Mouse (Mus musculus): ENCODE results near the gene Gm21973. TPM values are rescaled to one million over a fixed set of nuclear protein-coding genes. Genes with fewer than 3 reads are reported as not detected.

Gm21973 gene
- not detected in 2 replicates for polyA plus RNA-seq (2012; ENCODE audit: low replicate concordance)

DNA sequence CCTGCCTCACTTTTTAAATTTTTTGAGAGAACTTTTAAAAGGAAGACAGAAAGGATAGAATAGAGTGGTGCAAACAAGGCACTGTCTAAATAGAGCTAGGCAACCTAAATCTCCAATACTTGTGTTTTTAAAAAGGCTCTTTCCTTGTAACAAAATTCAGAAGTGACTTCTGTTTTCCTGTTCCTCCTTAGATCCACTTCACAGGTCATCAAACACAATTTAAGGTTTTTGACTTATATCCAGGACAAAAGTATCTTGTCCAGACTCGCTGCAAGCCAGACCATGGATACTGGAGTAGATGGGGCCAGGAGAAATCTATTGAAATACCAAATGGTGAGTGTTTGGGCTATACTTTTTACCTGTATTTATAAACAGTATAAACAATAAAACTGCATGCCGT is at the start of gene Gm21973:
Gene Gm21973, plus strand, starts transcription at position 301 of the 400 bp plus-strand sequence.

GRCm38 (mm10) chr15:10358039-10358948 is 33.1 kb downstream of the Gm21973 start, which contains the start of gene Agxt2:
Gene Agxt2 (plus strand): TSS chr15:10358532.

Other genes starting within 250 kb of the Gm21973 start
- 0.06 TPM in 1 of 2 replicates, not detected in the other for gene Prlr, start 148.1 kb upstream of the Gm21973 start, polyA plus RNA-seq (2012; ENCODE audit: low replicate concordance)
- gene Agxt2, start 33.2 kb downstream of the Gm21973 start, polyA plus RNA-seq (2012; ENCODE audit: low replicate concordance): not detected in 2 replicates
- gene Dnajc21, start 145.1 kb downstream of the Gm21973 start, polyA plus RNA-seq (2012; ENCODE audit: low replicate concordance): 6.0 and 7.1 TPM in 2 replicates
- 20.2 and 24.0 TPM in 2 replicates for gene Brix1, start 160.6 kb downstream of the Gm21973 start, polyA plus RNA-seq (2012; ENCODE audit: low replicate concordance)
- 11.4 and 13.4 TPM in 2 replicates for gene Rad1, start 160.6 kb downstream of the Gm21973 start, polyA plus RNA-seq (2012; ENCODE audit: low replicate concordance)
- gene Ttc23l, start 233.3 kb downstream of the Gm21973 start, polyA plus RNA-seq (2012; ENCODE audit: low replicate concordance): not detected in 2 replicates